ENCODE assay signal across 26 mouse cellular contexts in the genomic region with DNA sequence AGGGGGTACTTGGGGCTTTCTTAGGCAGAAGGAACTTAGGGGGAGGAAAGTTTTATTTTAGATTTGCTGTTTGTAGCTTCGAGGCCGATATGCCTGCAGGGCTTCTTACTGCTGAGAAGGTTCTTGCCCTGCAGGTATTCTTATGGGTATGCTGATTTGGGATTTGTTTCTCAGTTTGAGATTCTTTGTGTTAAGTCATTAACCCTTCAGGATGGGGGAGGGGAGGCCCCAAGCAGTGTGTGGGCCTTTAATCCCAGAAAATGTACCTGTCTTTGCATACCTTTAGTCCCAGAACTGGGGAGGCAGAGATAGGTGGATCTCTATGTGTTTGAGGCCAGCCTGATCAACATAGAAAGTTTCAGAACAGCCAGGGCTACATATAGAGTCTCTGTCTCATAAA.
"Had no signal": no experiment of that assay in that cellular context is flagged by ENCODE, and none has a peak within 500 bp of the region (broad histone marks: within the 10 kb centered on the region; RNA-seq: fewer than 3 reads in every experiment).

No protein-coding gene starts in this region.

- H3K27me3 ChIP-seq: heart, embryonic 13.5 days; heart, embryonic 15.5 days; hindbrain, embryonic 13.5 days; hindbrain, embryonic 15.5 days; kidney, embryonic 15.5 days; limb, embryonic 12.5 days; liver, embryonic 13.5 days had no signal

- DNase-seq: gastrocnemius, postnatal 14 days; gastrocnemius, postnatal 36 days; heart, adult 11 months; heart, adult 2 months; heart, postnatal 14 days; heart, postnatal 36 days; kidney, adult 11 months; kidney, adult 2 months; kidney, adult 9 months; kidney, postnatal 14 days; kidney, postnatal 36 days; layer of hippocampus, adult 9-11 months; layer of hippocampus, postnatal 36 days; liver; liver, embryonic 13.5 days had no signal

- H3K36me3 ChIP-seq: heart, embryonic 13.5 days; heart, embryonic 15.5 days; hindbrain, embryonic 13.5 days; hindbrain, embryonic 15.5 days; kidney, embryonic 15.5 days; limb, embryonic 10.5 days; limb, embryonic 12.5 days; liver, embryonic 13.5 days had no signal

- H3K4me2 ChIP-seq: heart, embryonic 11.5 days; heart, embryonic 13.5 days; heart, embryonic 15.5 days; hindbrain, embryonic 13.5 days; hindbrain, embryonic 15.5 days; kidney, embryonic 15.5 days; limb, embryonic 12.5 days; liver, embryonic 11.5 days; liver, embryonic 13.5 days had no signal

- H3K4me3 ChIP-seq: heart, adult 2 months; heart, embryonic 13.5 days; heart, embryonic 15.5 days; hindbrain, embryonic 13.5 days; hindbrain, embryonic 15.5 days; kidney, embryonic 15.5 days; limb, embryonic 10.5 days; limb, embryonic 12.5 days; liver, embryonic 13.5 days had no signal

- H3K9me3 ChIP-seq: heart, embryonic 13.5 days; heart, embryonic 15.5 days; hindbrain, embryonic 13.5 days; hindbrain, embryonic 15.5 days; kidney, embryonic 15.5 days; limb, embryonic 10.5 days; limb, embryonic 12.5 days; liver, embryonic 13.5 days had no signal

- H3K4me1 ChIP-seq: heart, embryonic 13.5 days; heart, embryonic 15.5 days; hindbrain, embryonic 13.5 days; hindbrain, embryonic 15.5 days; kidney, embryonic 15.5 days; limb, embryonic 10.5 days; limb, embryonic 12.5 days; liver, embryonic 13.5 days had no signal

- H3K27ac ChIP-seq: heart, adult 2 months; heart, embryonic 13.5 days; heart, embryonic 15.5 days; hindbrain, embryonic 13.5 days; hindbrain, embryonic 15.5 days; hindbrain, postnatal 0 days; kidney, embryonic 15.5 days; kidney, postnatal 0 days; limb, embryonic 10.5 days; limb, embryonic 12.5 days; liver, embryonic 13.5 days had no signal

- H3K9ac ChIP-seq: heart, embryonic 13.5 days; heart, embryonic 15.5 days; hindbrain, embryonic 13.5 days; hindbrain, embryonic 15.5 days; kidney, embryonic 15.5 days; limb, embryonic 12.5 days; liver, embryonic 13.5 days had no signal
